Mouse (Mus musculus) gastrocnemius, adult 2 months (tissue): ENCODE results near the gene Emc10. TPM values are rescaled to one million over a fixed set of nuclear protein-coding genes. Genes with fewer than 3 reads are reported as not detected.

Source experiments
- DNase-seq: peaks from one replicate; pipeline ENCODE4 v3.0.0; 2022
- H3K27ac ChIP-seq: fragments of 200-600 bp; 2 replicates; pipeline ENCODE4 v1.8.1; 2022; ENCODE audit warnings: mild to moderate bottlenecking
- H3K4me3 ChIP-seq: fragments of 200-600 bp; 2 replicates; pipeline ENCODE4 v1.8.1; 2022; ENCODE audit warnings: mild to moderate bottlenecking, moderate library complexity
- CTCF ChIP-seq: fragments of 200-600 bp; IDR thresholded peaks from 2 replicates; pipeline ENCODE4 v1.8.1; 2022; ENCODE audit warnings: antibody characterized with exemption, mild to moderate bottlenecking, moderate library complexity
- intact Hi-C: fragments of 180-260 bp; cut with DNase I; formaldehyde crosslinking; loops from one replicate; pipeline ENCODE4 v1.15.1; 2025
- microRNA-seq: library from miRNA; unstranded; fragments of <30 nt; microRNA quantifications from one replicate; pipeline ENCODE4 v1.2.0, GENCODE M21; 2021
- total RNA-seq, 2 experiments: library from RNA; stranded (reverse); gene quantifications; 2 replicates each; pipeline ENCODE4 v1.2.3; 2021

Gene Emc10
- total RNA-seq, 2 experiments from 2014 or later, result 43.6 to 52.2 TPM

DNA sequence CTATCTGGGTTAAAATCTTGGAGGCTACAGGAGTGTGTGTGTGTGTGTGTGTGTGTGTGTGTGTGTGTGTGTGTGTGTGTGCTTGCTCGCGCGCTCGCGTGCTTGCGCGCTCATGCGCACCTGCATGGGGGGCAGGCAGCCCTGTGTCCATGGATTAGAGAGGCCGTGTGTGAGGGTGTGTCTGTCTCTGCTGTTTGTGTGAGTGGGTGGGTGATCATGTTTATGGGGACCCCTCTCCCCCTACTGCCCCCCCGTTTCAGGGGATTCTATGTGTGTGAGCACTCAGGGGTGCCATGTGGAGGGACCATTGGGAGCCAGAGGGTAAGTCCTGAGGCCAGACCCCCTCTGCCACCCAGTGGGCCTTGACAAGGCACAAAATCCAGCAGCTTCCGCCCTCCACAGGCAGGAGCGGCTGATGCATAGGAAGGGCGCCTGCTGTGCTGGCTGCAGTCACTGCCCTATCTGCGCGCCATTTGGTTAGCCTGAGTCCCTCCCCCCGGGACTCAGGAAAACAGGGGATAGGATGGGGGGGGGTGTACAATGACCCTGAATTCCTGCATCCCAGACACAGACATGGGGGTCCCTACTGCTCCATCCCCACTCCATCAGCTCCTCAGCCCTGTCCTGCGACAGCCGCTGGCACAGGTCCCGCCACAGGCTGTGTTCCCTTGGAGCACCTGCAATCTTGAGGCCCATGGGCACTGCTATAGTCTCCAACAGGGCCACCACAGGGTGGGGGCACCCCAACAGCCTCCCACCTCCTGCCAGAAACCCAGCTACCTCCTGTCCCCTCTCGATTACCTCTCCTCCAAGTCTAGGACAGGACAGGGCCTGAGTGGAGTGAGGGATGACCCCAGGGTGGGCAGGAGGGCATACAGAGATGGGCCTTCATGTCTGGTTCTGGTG is 52.8 kb downstream of the Emc10 start:
- intact Hi-C loops, result no loop called here
- Histone ChIP-seq H3K27ac (no peak overlapping the region), H3K4me3 (no peak overlapping the region)
- DNase-seq, result no peak
- TF ChIP-seq CTCF, result no peak

DNA sequence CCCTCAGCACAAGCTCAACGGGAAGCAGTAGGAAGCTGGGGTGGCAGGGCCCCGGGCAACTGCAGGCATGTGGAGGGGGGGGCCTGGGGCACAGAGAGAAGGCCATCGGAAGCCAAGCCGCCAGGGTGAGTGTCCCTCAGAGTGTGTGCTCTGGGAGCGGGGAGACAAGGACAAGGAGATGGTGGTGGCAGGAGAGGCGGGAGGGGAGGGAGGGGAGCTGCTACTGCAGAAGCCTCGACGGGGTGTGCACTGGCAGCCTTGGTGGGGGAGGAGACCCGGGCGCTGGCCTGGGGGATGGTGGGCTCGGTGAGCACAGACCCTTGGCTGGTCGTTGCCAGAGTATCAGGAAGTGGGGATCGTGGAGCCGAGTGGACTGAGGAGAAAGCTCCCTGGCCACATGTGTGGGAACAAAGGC is 53.9 kb downstream of the Emc10 start:
- intact Hi-C loops, result no loop called here
- DNase-seq, result no peak
- Histone ChIP-seq H3K4me3 (no peak overlapping the region), H3K27ac (no peak overlapping the region)
- TF ChIP-seq CTCF, result no peak

DNA sequence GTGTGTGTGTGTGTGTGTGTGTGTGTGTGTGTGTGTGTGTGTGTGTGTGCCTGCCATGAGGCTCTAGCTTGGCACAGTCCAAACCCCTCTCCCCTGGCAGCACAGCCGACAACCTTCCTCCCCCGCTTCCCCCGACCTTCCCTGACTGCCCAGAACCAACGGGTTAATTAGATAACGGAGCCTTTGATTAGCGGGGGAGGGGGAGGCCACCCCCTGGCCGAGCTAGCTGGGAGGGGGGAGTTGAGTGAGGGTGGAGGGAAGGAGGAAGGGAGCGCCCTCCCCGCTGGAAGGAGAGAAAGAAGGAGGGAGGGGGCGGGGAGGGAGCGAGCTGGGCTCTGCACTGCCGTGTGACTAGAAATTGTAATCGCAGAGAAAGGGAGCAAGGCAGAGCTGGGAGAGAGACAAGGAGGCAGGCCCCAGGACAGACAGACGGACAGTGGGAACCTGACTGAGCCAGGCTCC is 54.6 kb downstream of the Emc10 start:
- Histone ChIP-seq H3K27ac (no peak overlapping the region), H3K4me3 (no peak overlapping the region)
- no peak for TF ChIP-seq CTCF
- no peak for DNase-seq
- intact Hi-C loops, result no loop called here

DNA sequence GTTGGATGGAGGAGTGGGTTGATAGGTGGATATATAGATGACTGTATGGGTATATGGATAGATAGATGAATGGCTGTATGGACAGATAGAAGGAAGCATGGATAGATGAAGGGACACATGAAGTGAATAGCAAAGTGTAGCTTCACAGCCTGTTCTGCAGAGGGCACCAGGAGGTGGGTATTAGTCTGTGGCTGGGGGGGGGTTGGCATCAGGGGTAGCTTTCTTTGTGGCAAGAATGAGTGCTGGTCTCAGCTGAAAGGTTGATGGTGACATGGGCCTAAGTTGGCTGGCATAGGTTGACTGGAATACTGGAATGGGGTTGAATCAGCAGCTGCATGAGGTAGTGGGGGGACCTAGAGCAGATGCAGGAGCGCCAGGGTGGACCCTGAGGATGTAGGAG is 55.1 kb downstream of the Emc10 start:
- no peak overlapping the region for H3K4me3 ChIP-seq
- no peak for DNase-seq
- H3K27ac ChIP-seq, result no peak overlapping the region
- no peak for TF ChIP-seq CTCF
- intact Hi-C loops, result no loop called here

DNA sequence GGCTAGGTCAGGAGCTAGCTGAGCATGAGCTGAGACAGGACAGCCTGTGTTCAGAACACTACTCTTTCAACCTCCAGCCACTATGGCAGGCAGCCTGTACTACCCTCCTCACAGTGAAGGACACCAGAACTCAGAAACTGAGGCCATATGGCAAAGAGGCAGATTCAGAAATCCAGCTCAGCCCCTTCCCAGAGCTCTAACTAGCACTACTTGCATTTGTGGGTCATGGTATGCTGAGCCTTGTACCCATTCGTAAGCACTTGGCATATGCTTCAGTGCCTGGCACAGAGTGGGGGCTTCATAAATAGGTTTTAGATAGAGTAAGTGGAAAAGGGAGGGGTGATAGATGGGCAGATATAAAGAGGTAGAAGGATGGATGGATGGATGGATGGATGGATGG is 55.9 kb downstream of the Emc10 start:
- no peak for TF ChIP-seq CTCF
- intact Hi-C loops, result no loop called here
- H3K4me3 ChIP-seq, result no peak overlapping the region
- no peak overlapping the region for H3K27ac ChIP-seq
- no peak for DNase-seq

Small RNAs within 50 kb of the gene (microRNA-seq; reads per million reads assigned to microRNA genes)
- gene Mir7052 (not detected), gene Mir7053 (not detected)

Other genes with a start within 250 kb of the Emc10 start
- gene 1700028J19Rik, start 249.8 kb downstream of the Emc10 start, total RNA-seq, result not detected
- gene 2410002F23Rik, start 249.8 kb downstream of the Emc10 start, total RNA-seq, result 1 to 10 TPM; 6.1 to 8.2 TPM
- gene Acp4, start 239.2 kb downstream of the Emc10 start, total RNA-seq, result not detected
- gene Gm15517, start 235.1 kb downstream of the Emc10 start, total RNA-seq, result not detected
- 1 to 10 TPM in 1 of 2 experiments, under 1 TPM in 1; 0.59 to 2.2 TPM for gene Clec11a, start 189.6 kb downstream of the Emc10 start, total RNA-seq
- gene Shank1, start 186.3 kb downstream of the Emc10 start, total RNA-seq, result under 1 TPM; 0.31 to 0.59 TPM
- 1 to 10 TPM; 2.3 to 3.6 TPM for gene Syt3, start 112.4 kb downstream of the Emc10 start, total RNA-seq
- not detected for gene 1700008O03Rik, start 110.7 kb downstream of the Emc10 start, total RNA-seq
- not detected for gene Lrrc4b, start 67.5 kb downstream of the Emc10 start, total RNA-seq
- gene Aspdh, start 31.1 kb downstream of the Emc10 start, total RNA-seq, result not detected
- gene Josd2, start 28.5 kb downstream of the Emc10 start, total RNA-seq, result 10 to 100 TPM; 51.0 to 57.0 TPM
- 1 to 10 TPM; 2.4 to 5.5 TPM for gene Fam71e1, start 52 bp upstream of the Emc10 start, total RNA-seq
- 1,000 to 10,000 TPM; 2,660 to 4,973 TPM for gene Mybpc2, start 28.1 kb upstream of the Emc10 start, total RNA-seq
- under 1 TPM in 1 of 2 experiments, not detected in 1; 0.08 TPM for gene Spib, start 35.5 kb upstream of the Emc10 start, total RNA-seq
- 1 to 10 TPM; 4.1 to 5.1 TPM for gene Pold1, start 52.3 kb upstream of the Emc10 start, total RNA-seq
- gene Nr1h2, start 57.4 kb upstream of the Emc10 start, total RNA-seq, result 10 to 100 TPM; 40.6 to 42.7 TPM
- gene Napsa, start 75.9 kb upstream of the Emc10 start, total RNA-seq, result under 1 TPM in 1 of 2 experiments, not detected in 1; 0.20 TPM
- gene Kcnc3, start 94.1 kb upstream of the Emc10 start, total RNA-seq, result 1 to 10 TPM; 3.0 to 3.6 TPM
- gene Myh14, start 174.3 kb upstream of the Emc10 start, total RNA-seq, result 10 to 100 TPM; 32.0 to 36.7 TPM
- not detected for gene Izumo2, start 212.2 kb upstream of the Emc10 start, total RNA-seq